Mouse (Mus musculus): ENCODE results near the gene Zswim8. TPM values are rescaled to one million over a fixed set of nuclear protein-coding genes. Genes with fewer than 3 reads are reported as not detected.

Gene Zswim8
- polyA plus RNA-seq, 1 experiment from 2014 or later = 21.6 TPM

DNA sequence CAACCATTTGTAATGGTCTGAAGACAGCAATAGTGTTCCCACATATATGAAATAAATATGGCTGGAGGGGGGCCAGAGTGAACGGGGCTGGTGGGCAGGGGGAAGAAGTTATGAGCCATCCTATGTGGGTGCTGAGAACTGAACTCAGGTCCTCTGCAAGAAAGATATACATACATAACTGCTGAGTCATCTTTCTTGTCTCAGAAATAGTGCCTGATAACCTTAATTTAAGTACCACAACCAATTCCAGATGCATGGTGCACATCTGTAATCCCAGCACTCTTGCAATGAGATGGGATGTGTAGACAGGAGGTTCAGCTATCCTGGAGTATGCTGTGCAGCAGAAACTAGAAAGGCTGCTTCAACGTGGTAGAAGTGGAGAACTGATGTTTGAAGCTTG, 25.6 kb upstream of the Zswim8 start:
- 94% methylated on average over 2 of the region's 2 CpGs for WGBS
- H3K9me3 ChIP-seq (replicated peaks; ENCODE audit: control insufficient read depth, low read length) = no peaks in the 10 kb centered on the region
- H3K36me3 ChIP-seq (replicated peaks; ENCODE audit: control insufficient read depth, insufficient read depth, low read depth, low read length) = peaks cover 16% of the 10 kb centered on the region
- ATAC-seq (replicated peaks; ENCODE audit: insufficient number of reproducible peaks, low FRiP score, low TSS enrichment, low read depth) (no peak), DNase-seq (ENCODE audit: low spot score) (no peak)
- H3K27me3 ChIP-seq (ENCODE audit: control insufficient read depth, insufficient read depth, low read length) = no peaks in the 10 kb centered on the region
- no peak overlapping the region for H3K9ac ChIP-seq (replicated peaks; ENCODE audit: low read length)
- H3K4me3 ChIP-seq (ENCODE audit: low read depth, low read length) = no peak overlapping the region
- no peak overlapping the region for H3K27ac ChIP-seq (replicated peaks; ENCODE audit: low read depth, low read length)
- H3K4me1 ChIP-seq (ENCODE audit: control insufficient read depth, insufficient read depth, low read length) = no peaks in the 10 kb centered on the region
- H3K4me2 ChIP-seq (ENCODE audit: low read depth, low read length) = no peak overlapping the region

DNA sequence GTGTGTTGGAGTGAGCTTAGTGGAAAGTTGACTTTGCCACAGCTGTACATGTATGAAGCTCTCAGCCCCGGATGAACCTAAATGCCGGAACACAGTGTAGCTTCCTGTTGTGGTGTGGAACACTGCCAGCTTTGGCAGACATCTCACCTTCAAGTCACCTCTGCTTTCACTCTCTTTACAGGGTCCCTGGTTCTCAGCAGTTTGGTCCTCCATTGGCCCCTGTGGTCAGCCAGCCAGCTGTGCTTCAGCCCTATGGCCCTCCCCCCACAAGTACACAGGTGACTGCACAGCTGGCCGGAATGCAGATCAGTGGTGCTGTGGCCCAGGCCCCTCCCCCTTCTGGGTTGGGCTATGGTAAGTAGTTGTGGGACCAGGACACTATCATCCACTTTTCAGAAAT, 24.9 kb upstream of the Zswim8 start:
- WGBS = 81% methylated on average over 3 of the region's 3 CpGs
- Histone ChIP-seq H3K4me2 (ENCODE audit: low read depth, low read length) (no peak overlapping the region), H3K9ac (replicated peaks; ENCODE audit: low read length) (no peak overlapping the region), H3K27ac (replicated peaks; ENCODE audit: low read depth, low read length) (no peak overlapping the region), H3K9me3 (replicated peaks; ENCODE audit: control insufficient read depth, low read length) (no peaks in the 10 kb centered on the region), H3K36me3 (replicated peaks; ENCODE audit: control insufficient read depth, insufficient read depth, low read depth, low read length) (peaks cover 14% of the 10 kb centered on the region), H3K27me3 (ENCODE audit: control insufficient read depth, insufficient read depth, low read length) (no peaks in the 10 kb centered on the region), H3K4me1 (ENCODE audit: control insufficient read depth, insufficient read depth, low read length) (no peaks in the 10 kb centered on the region), H3K4me3 (ENCODE audit: low read depth, low read length) (no peak overlapping the region)
- ATAC-seq (replicated peaks; ENCODE audit: insufficient number of reproducible peaks, low FRiP score, low TSS enrichment, low read depth) (no peak), DNase-seq (ENCODE audit: low spot score) (no peak)

DNA sequence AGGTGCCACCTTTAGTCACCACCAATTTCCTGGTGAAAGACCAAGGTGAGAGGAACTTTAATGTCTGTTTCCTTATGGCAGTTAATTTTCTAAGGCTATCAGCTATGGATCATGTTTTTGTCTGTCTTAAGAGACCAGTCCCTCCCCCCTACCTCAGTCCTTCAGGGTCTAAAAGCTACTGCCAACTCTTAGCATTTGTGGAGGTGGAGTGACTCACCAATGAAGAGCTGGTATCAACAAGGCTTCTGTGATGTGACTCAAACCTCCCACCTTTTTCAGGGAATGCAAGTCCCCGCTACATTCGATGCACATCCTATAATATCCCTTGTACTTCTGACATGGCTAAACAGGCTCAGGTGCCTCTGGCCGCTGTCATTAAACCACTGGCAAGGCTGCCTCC, 20.8 kb upstream of the Zswim8 start:
- H3K9me3 ChIP-seq (replicated peaks; ENCODE audit: control insufficient read depth, low read length) = no peaks in the 10 kb centered on the region
- peaks cover 22% of the 10 kb centered on the region for H3K36me3 ChIP-seq (replicated peaks; ENCODE audit: control insufficient read depth, insufficient read depth, low read depth, low read length)
- whole genome bisulfite sequencing = 98% methylated on average over 3 of the region's 3 CpGs
- H3K4me1 ChIP-seq (ENCODE audit: control insufficient read depth, insufficient read depth, low read length) = no peaks in the 10 kb centered on the region
- no peak overlapping the region for H3K4me2 ChIP-seq (ENCODE audit: low read depth, low read length)
- H3K4me3 ChIP-seq (ENCODE audit: low read depth, low read length) = no peak overlapping the region
- DNase-seq (ENCODE audit: low spot score) (no peak), ATAC-seq (replicated peaks; ENCODE audit: insufficient number of reproducible peaks, low FRiP score, low TSS enrichment, low read depth) (no peak)
- H3K9ac ChIP-seq (replicated peaks; ENCODE audit: low read length) = no peak overlapping the region
- H3K27ac ChIP-seq (replicated peaks; ENCODE audit: low read depth, low read length) = no peak overlapping the region
- H3K27me3 ChIP-seq (ENCODE audit: control insufficient read depth, insufficient read depth, low read length) = no peaks in the 10 kb centered on the region

DNA sequence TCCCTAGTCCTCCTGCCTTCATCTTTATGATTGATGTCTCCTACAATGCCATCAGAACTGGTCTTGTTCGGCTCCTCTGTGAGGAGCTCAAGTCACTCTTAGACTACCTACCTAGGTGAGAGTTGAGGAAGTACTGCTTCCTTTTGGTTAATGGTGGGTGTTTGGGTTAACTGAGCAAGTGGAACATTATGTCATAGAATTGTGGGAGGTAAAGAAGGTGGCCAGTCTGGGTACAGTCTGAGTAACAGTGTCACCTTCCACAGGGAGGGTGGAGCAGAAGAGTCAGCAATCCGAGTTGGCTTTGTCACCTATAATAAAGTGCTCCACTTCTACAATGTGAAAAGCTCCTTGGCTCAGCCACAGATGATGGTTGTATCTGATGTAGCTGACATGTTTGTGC, 18.3 kb upstream of the Zswim8 start:
- H3K4me2 ChIP-seq (ENCODE audit: low read depth, low read length) = no peak overlapping the region
- peaks cover 18% of the 10 kb centered on the region for H3K36me3 ChIP-seq (replicated peaks; ENCODE audit: control insufficient read depth, insufficient read depth, low read depth, low read length)
- H3K9ac ChIP-seq (replicated peaks; ENCODE audit: low read length) = no peak overlapping the region
- ATAC-seq (replicated peaks; ENCODE audit: insufficient number of reproducible peaks, low FRiP score, low TSS enrichment, low read depth) = no peak
- H3K4me1 ChIP-seq (ENCODE audit: control insufficient read depth, insufficient read depth, low read length) = no peaks in the 10 kb centered on the region
- no peak for DNase-seq (ENCODE audit: low spot score)
- no peaks in the 10 kb centered on the region for H3K27me3 ChIP-seq (ENCODE audit: control insufficient read depth, insufficient read depth, low read length)
- H3K27ac ChIP-seq (replicated peaks; ENCODE audit: low read depth, low read length) = no peak overlapping the region
- whole genome bisulfite sequencing = 91% methylated on average over 2 of the region's 2 CpGs
- H3K4me3 ChIP-seq (ENCODE audit: low read depth, low read length) = no peak overlapping the region
- H3K9me3 ChIP-seq (replicated peaks; ENCODE audit: control insufficient read depth, low read length) = no peaks in the 10 kb centered on the region

DNA sequence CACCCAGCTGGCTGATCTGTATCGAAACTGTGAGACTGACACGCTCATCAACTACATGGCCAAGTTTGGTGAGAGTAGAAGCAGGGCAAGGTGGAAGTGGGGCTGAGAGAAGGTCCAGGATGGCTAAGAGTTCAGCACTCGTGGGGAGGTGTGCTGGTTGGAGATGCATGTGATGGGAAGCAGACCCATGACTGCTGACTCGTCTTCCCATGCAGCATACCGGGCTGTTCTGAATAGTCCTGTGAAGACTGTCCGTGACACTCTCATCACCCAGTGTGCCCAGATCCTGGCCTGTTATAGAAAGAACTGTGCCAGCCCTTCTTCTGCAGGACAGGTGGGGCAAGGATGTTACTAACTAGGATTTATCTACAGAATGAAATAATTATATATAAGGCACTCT, 15.6 kb upstream of the Zswim8 start:
- WGBS = 95% methylated on average over 6 of the region's 6 CpGs
- no peaks in the 10 kb centered on the region for H3K4me1 ChIP-seq (ENCODE audit: control insufficient read depth, insufficient read depth, low read length)
- H3K27me3 ChIP-seq (ENCODE audit: control insufficient read depth, insufficient read depth, low read length) = no peaks in the 10 kb centered on the region
- H3K36me3 ChIP-seq (replicated peaks; ENCODE audit: control insufficient read depth, insufficient read depth, low read depth, low read length) = peaks cover 15% of the 10 kb centered on the region
- no peak overlapping the region for H3K4me3 ChIP-seq (ENCODE audit: low read depth, low read length)
- no peak overlapping the region for H3K4me2 ChIP-seq (ENCODE audit: low read depth, low read length)
- DNase-seq (ENCODE audit: low spot score) (no peak), ATAC-seq (replicated peaks; ENCODE audit: insufficient number of reproducible peaks, low FRiP score, low TSS enrichment, low read depth) (no peak)
- H3K27ac ChIP-seq (replicated peaks; ENCODE audit: low read depth, low read length) = no peak overlapping the region
- no peaks in the 10 kb centered on the region for H3K9me3 ChIP-seq (replicated peaks; ENCODE audit: control insufficient read depth, low read length)
- H3K9ac ChIP-seq (replicated peaks; ENCODE audit: low read length) = no peak overlapping the region

DNA sequence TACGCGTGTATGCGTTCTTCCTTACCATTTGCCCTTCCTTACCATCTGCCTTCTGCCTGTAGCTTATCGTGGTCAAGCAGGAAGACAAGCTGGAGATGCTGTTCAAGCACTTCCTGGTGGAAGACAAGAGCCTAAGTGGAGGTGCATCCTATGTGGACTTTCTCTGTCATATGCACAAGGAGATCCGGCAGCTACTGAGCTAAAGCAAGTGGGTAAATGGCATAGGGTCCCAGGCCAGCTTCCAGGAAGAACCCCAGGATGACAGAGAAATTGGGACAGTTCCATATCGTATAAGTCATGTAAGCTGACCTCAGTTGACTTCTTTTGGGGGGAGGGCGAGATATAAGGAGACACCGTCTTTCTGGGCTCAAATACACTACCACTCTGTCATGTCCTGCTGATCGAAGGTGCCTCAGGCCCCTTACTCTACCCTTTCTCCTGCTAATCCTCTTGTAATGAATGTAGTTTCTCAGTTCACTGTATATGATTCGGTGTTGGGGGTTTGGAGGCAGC, 13.7 kb upstream of the Zswim8 start:
- H3K4me3 ChIP-seq (ENCODE audit: low read depth, low read length) = no peak overlapping the region
- no peak for DNase-seq (ENCODE audit: low spot score)
- 94% methylated on average over 10 of the region's 10 CpGs for WGBS
- no peaks in the 10 kb centered on the region for H3K9me3 ChIP-seq (replicated peaks; ENCODE audit: control insufficient read depth, low read length)
- peaks cover 15% of the 10 kb centered on the region for H3K36me3 ChIP-seq (replicated peaks; ENCODE audit: control insufficient read depth, insufficient read depth, low read depth, low read length)
- H3K9ac ChIP-seq (replicated peaks; ENCODE audit: low read length) = no peak overlapping the region
- no peak for ATAC-seq (replicated peaks; ENCODE audit: insufficient number of reproducible peaks, low FRiP score, low TSS enrichment, low read depth)
- H3K27ac ChIP-seq (replicated peaks; ENCODE audit: low read depth, low read length) = no peak overlapping the region
- H3K27me3 ChIP-seq (ENCODE audit: control insufficient read depth, insufficient read depth, low read length) = no peaks in the 10 kb centered on the region
- H3K4me2 ChIP-seq (ENCODE audit: low read depth, low read length) = no peak overlapping the region
- H3K4me1 ChIP-seq (ENCODE audit: control insufficient read depth, insufficient read depth, low read length) = no peaks in the 10 kb centered on the region

DNA sequence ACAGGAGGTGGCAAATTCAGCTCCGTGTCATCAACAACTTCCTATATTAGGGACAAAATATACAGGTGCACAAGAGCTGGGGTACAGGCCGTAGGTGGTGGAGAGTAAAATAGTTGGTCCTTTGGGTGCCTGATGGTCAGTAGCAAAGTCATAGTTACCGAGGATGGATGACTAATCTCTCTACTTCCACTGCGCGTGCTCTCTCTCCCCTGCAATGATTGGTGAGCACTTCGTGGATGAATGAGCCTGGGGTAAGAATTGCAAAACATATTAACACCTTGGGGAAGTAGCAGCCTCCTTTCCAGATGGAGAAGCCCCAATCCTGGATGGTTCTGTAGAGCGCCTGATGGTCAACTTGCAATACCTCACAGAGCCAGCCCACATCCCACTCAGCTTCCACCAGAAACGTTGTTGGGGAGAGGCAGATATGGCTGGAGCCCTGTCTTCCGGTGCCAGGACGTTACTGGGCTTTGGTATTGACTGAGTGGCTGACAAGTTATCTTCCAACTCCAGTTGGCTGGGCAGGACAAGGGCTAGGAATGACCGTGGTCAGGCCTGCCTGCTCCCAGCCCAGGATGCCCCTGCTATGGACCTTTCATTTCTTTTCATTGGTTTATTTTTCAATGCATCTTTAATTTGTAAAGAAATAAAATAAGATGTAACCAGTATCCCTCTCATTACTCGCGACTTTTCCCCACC, 13.0 kb upstream of the Zswim8 start:
- 50% methylated on average over 13 of the region's 13 CpGs for WGBS
- Histone ChIP-seq H3K9ac (replicated peaks; ENCODE audit: low read length) (peak overlapping the region; percentile 63), H3K4me3 (ENCODE audit: low read depth, low read length) (peak overlapping the region; percentile 64), H3K27ac (replicated peaks; ENCODE audit: low read depth, low read length) (peak overlapping the region; percentile 81), H3K27me3 (ENCODE audit: control insufficient read depth, insufficient read depth, low read length) (no peaks in the 10 kb centered on the region), H3K4me2 (ENCODE audit: low read depth, low read length) (peak overlapping the region; percentile 73), H3K4me1 (ENCODE audit: control insufficient read depth, insufficient read depth, low read length) (no peaks in the 10 kb centered on the region), H3K36me3 (replicated peaks; ENCODE audit: control insufficient read depth, insufficient read depth, low read depth, low read length) (peaks cover 8% of the 10 kb centered on the region), H3K9me3 (replicated peaks; ENCODE audit: control insufficient read depth, low read length) (no peaks in the 10 kb centered on the region)
- no peak for DNase-seq (ENCODE audit: low spot score)
- no peak for ATAC-seq (replicated peaks; ENCODE audit: insufficient number of reproducible peaks, low FRiP score, low TSS enrichment, low read depth)

DNA sequence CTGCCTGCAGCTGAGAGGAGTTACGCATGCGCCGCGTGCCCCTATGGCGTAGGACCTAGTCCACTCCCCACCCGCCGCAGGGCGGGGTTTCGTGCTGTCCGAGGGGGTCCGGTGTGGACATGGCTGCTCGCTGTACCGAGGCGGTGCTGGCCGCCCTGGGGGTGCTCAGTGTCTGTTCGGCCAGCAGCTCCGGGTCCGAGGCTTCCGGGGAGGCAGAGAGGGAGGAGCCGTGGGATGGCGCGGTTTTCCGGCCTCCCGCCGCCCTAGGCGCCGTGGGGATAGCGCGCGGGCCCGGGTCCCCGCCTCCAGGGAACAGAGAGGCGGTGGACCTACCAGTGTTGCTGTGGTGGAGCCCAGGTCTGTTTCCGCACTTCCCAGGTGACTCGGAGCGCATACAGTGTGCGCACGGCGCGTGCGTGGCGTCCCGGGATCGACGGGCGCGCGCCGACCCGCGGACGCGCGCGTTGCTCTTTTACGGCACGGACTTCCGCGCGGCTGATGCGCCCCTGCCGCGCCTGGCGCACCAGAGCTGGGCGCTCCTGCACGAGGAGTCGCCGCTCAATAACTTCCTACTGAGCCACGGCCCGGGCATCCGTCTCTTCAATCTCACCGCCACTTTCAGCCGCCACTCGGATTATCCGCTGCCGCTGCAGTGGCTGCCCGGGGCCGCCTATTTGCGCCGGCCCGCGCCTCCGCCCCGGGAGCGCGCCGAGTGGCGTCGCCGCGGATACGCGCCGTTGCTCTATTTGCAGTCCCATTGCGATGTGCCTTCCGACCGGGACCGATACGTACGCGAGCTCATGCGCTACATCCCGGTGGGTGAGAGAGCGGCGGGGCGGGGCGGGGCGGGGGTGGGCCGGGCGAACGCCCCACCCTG, 12.2 kb upstream of the Zswim8 start, which contains the start of gene Fut11:
Gene Fut11 (plus strand): TSS at position 85 of the 877 bp plus-strand sequence.
- H3K27me3 ChIP-seq (ENCODE audit: control insufficient read depth, insufficient read depth, low read length) = no peaks in the 10 kb centered on the region
- H3K4me2 ChIP-seq (ENCODE audit: low read depth, low read length) = peak within 1 kb of the TSS; percentile 73
- ATAC-seq (replicated peaks; ENCODE audit: insufficient number of reproducible peaks, low FRiP score, low TSS enrichment, low read depth) = peak; percentile 93
- H3K9ac ChIP-seq (replicated peaks; ENCODE audit: low read length) = peak within 1 kb of the TSS; percentile 63
- peak; percentile 93 for DNase-seq (ENCODE audit: low spot score)
- peak within 1 kb of the TSS; percentile 64 for H3K4me3 ChIP-seq (ENCODE audit: low read depth, low read length)
- H3K9me3 ChIP-seq (replicated peaks; ENCODE audit: control insufficient read depth, low read length) = no peaks in the 10 kb centered on the region
- H3K36me3 ChIP-seq (replicated peaks; ENCODE audit: control insufficient read depth, insufficient read depth, low read depth, low read length) = peaks cover 4% of the 10 kb centered on the region
- no peaks in the 10 kb centered on the region for H3K4me1 ChIP-seq (ENCODE audit: control insufficient read depth, insufficient read depth, low read length)
- peak within 1 kb of the TSS; percentile 81 for H3K27ac ChIP-seq (replicated peaks; ENCODE audit: low read depth, low read length)
- WGBS = under 1% methylated on average over 110 of the region's 111 CpGs
